Mouse (Mus musculus): ENCODE results near the gene Inpp5d.

Inpp5d gene

GRCm38 (mm10) chr1:87709661-87710270, 89.7 kb downstream of the Inpp5d start:
- no peak for DNase-seq

DNA sequence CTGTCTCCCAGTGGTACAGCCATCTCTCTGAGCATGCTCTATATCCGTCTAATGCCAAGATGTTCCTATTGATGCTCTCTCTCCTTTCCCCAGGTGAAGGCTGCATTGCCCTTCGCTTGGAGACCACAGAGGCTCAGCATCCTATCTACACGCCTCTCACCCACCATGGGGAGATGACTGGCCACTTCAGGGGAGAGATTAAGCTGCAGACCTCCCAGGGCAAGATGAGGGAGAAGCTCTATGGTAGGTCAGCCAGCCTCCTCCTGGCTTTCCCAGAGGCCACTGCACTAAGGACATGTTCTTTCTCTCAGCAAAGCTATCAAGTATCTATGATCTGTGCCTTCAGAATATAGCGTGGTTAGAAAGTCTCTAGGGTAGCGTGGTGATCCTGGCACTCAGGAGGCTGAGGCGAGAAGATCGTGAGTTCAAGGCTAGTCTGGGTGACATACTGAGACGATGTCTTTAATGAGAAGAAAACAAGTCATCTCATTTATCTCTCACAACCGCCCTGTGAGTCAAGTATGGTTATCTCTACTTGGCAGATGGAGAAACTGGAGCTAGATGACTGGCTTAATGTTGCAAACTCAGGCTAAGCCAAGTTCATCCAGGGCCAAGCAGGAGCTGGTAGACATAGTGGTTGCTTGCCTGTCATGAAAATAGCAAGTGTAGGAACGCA, 92.0 kb downstream of the Inpp5d start:
- no peak for DNase-seq

- no peak for DNase-seq
Measured at GRCm38 (mm10) chr1:87712614-87712971, 92.5 kb downstream of the Inpp5d start.

GRCm38 (mm10) chr1:87721382-87721781, 101.3 kb downstream of the Inpp5d start:
- DNase-seq: peak; percentile 37 to 39

- no peak for DNase-seq
Measured at GRCm38 (mm10) chr1:87722081-87722480, 102.0 kb downstream of the Inpp5d start.

GRCm38 (mm10) chr1:87723351-87723750, 103.2 kb downstream of the Inpp5d start:
- no peak for DNase-seq

GRCm38 (mm10) chr1:87729070-87729469, 109.0 kb downstream of the Inpp5d start:
- DNase-seq: no peak

DNA sequence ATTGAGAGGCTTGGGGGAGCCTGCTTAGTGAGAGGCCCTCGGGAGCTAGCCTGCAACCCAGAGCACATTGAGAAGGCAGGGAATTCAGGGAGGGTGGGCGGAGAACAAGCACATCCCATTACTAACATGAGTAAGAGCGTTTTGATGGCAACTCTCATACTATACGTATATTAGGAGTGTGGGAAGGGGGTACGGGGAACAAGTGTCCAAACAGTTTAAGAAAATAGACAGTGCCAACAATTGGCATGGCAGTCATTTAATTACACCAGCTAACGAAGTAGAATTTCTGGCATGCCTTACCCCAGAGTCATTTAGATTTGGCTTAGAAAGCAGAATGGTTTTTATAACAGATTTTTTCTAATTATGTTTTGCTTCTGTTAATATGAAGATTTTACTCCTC, 109.7 kb downstream of the Inpp5d start:
- DNase-seq: no peak

DNA sequence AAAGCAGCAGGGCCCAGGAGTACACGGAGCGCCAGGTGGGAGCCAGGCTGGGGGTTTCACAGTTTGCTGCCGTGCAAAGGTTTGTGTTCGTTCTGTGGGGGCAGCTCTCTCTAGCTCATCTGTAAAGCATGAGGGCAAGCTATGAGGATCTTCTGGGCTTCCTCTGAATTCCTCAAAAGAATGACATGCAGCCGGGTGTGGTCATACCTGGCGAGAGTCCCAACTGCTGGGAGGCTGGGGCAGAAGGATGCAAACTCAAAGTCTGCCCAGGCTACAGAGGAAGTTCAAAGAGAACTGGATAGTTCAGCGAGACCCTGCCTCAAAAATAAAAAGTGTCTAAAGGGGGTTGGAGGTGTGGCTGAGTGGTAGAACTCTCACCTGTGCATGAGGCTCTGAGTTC, 110.2 kb downstream of the Inpp5d start:
- DNase-seq: no peak

GRCm38 (mm10) chr1:87733212-87733611, 113.1 kb downstream of the Inpp5d start:
- no peak for DNase-seq

DNA sequence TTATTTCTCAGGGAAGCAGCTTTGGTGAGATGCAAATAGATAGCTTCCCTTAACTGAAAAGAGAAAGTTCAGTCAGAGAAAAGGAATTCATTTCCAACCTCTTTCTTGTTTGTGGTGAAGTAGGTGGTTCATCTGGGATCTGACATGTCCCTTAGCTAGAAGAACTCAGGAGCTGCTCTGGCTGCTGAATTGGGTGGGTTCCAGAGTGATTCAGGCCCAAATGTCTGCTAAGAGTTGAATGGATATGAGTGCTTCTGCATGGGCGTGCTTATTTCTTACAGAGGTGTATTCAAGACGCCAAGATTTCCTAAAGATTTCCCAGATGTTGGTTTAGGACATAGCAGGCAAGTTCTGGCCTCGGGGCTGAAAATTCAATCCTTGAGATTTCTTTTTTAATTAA, 114.0 kb downstream of the Inpp5d start:
- DNase-seq: no peak

DNA sequence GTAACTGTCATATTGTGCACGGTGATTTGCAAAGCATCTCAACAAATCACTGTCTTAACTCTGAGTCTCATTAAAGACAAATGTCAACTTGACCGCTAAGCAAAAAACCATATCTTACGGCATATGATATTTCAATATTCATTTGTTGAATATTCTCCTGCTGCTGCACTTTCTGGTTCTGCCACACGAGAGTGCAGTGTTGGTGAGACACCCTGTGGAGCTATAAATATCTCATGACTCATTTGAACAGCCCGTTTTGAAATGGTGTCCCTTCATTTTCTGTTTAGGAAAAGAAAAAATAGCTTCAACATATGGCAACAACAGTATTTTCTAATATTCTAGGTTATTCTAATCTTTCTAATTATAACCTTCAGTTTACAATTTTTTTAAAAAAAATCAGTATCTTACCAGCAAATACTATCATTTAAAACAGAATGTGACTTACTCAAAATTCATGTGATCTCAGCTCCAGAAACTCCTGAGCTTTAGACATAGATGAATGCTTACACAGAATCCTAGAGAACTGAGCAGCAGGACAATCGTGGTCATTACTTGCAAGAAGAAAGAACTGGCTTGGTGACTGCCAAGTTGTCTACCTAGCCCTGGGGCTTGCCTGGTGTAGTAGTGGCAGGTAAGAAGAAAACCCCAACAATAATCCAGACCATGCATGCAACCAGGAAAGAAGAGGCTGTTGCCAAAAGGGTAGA, 120.6 kb downstream of the Inpp5d start:
- DNase-seq: no peak

DNA sequence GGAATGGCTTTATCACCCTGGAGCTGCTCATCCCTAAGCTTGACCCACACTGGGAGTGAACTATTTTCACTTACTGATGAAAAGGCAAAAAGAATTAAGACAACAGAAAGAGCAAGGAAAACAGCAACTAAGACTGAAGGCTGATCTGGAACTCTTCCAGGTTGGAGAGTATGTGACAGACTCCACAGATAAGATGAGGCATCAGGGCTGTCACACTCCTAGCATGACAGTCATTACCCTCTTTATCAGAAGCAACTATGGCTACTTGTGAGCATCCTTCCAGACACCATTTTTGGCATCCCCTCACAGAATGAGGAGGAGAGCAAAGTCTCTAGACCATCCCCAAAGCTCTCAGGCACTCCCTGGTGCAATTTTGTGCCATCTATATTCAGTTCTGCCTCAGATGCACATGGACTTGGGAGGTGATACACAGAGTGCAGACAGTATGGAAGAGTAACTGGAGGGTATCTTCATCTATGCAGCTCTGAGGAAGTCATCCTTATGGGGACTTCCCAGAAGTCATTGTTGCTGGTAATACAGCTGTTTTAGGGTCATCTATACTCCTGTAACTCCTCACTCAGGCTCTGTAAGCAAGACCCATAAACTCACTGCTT, 129.4 kb downstream of the Inpp5d start:
- no peak for DNase-seq

- peak; percentile 94 to 98 for DNase-seq
Measured at GRCm38 (mm10) chr1:87755641-87756470, 135.7 kb downstream of the Inpp5d start, which contains the start of gene Atg16l1. Atg16l1 (plus strand) TSS chr1:87755870.

- no peak for DNase-seq
Measured at GRCm38 (mm10) chr1:87763821-87764220, 143.7 kb downstream of the Inpp5d start.

DNA sequence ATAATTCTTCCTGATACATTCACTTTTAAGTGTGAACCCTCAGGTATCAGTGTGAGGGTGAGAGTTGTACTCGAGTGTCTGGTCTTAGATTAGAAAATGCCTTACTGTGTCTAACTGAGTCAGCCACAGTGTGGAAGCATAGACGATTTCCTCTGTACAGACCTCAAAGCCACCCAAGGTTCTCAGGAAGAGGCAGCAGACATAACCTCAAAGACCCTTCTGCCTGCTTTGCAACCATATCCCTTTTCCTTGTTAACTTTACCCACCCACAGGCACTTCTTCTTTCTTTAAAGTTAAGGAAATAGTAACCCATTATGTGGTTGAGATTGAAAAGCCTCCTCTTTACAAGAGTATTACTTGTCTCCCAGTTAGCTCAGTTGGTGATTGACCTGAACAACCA, 145.6 kb downstream of the Inpp5d start:
- no peak for DNase-seq

DNA sequence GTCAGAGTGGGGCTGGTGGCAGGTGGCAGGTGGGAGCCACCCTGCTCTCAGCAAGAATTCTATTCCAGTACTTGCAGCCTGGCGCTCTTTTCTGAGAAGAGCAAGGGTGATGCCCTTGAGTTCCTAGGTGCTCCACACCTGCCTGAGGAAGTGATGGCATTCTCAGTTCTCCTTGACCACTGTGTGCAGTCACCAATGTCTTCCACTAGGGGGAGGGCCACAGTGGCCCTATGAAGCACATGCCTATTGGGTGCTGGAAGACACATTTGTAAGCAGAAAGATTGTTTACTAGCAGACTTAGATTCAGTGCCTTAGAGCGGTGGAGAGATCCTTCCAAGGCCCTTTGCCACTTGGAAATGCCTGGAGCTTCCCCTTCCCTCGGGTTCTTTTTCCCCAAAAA, 146.1 kb downstream of the Inpp5d start:
- peak in 1 of 2 experiments; percentile 36 for DNase-seq

DNA sequence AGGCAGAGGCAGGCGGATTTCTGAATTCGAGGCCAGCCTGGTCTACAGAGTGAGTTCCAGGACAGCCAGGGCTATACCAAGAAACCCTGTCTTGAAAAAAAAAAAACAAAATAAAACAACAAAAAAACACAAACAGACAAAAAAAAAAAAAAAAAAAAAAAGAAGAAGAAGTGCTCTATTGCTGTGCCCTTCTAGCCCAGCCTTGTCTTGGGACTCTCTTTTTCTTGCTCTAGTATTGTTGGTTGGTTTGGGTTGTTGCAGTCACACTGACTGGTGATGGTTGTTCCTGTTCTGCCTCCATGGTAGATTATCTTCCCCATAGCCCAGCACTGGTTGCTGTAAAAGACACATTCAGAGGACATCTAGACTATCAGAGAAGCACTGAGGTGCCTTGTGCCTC, 149.2 kb downstream of the Inpp5d start:
- DNase-seq: no peak
